Mouse (Mus musculus): Measurements from ENCODE around the gene Rusc1. TPM values are rescaled to one million over a fixed set of nuclear protein-coding genes. Genes with fewer than 3 reads are reported as not detected.
A peak's percentile ranks its signal among the peaks of the same experiment; 100 is the strongest.

The Rusc1 gene
- 42.5 and 54.1 TPM in 2 replicates for polyA plus RNA-seq (2012; rRNA removed)

DNA sequence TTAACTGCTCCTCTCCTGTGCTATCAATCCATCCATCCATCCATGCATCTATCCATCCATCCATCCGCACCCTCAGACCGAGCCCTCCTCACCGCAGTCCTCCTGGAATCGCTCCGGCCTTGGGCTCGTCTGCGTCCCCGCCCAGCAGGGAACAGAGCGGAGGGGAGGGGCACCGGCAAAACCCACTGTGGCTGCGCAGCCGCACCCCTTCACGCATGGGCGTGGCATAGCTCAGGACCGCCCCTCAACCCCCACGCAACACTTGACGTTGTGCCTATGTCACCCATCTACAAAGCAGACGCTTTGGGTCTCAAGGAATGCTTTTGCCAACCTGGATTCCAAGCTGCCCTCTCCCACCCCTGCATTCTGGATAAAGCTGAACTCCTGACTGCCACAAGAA lies at the start of gene Rusc1:
Gene Rusc1 (minus strand): TSS at position 137 of the 400 bp plus-strand sequence.
- Histone ChIP-seq H3K27ac (ENCODE audit: insufficient read depth, low read length) (no peak within 1 kb of the TSS), H3K4me1 (ENCODE audit: control insufficient read depth, insufficient read depth, insufficient read length) (peaks cover 17% of the 10 kb centered on the region), H3K36me3 (ENCODE audit: control insufficient read depth, insufficient read depth, low read length) (peaks cover 5% of the 10 kb centered on the region; the same call in 1 of the 2 replicates), H3K27me3 (ENCODE audit: control insufficient read depth, insufficient read depth, low read length) (peaks cover 6% of the 10 kb centered on the region), H3K4me3 (ENCODE audit: extremely low read depth, insufficient read depth, insufficient read length) (peak within 1 kb of the TSS; percentile 14; the same call in 1 of the 2 replicates)
- 12% methylated on average over 18 of the region's 18 CpGs for WGBS
- DNase-seq (ENCODE audit: low read depth in 1 of 2, low spot score in 2 of 2): peak in 1 of 2 experiments; percentile 52
- TF ChIP-seq POLR2A (IDR thresholded peaks at IDR 0.05; ENCODE audit: low read depth, low read length) (no peak), CTCF (IDR thresholded peaks at IDR 0.05; ENCODE audit: extremely low read depth, insufficient read depth, insufficient read length, insufficient replicate concordance) (no peak)

DNA sequence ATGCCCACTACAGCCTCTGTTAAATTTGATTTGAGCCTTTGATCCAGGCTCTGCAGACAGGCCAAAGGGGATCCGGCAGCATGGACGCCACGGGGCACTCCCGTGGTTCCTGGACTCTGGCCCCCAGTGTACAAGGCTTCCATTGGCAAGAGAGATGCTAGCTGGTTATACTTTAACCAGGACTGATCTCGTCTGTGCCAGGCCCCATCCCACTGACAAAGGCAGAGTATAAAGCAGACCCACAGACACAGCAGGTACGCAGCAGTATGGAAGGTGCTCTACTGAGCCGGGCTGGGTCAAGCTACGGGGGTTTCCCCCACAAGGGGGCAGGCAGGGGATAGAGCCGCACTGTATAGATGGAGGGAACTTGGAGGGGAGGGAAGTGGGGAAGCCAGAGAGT lies 43.3 kb upstream of the Rusc1 start:
- no peak overlapping the region for H3K27ac ChIP-seq (ENCODE audit: insufficient read depth, low read length)
- TF ChIP-seq CTCF (IDR thresholded peaks at IDR 0.05; ENCODE audit: extremely low read depth, insufficient read depth, insufficient read length, insufficient replicate concordance) (no peak), POLR2A (IDR thresholded peaks at IDR 0.05; ENCODE audit: low read depth, low read length) (no peak)
- no peaks in the 10 kb centered on the region for H3K27me3 ChIP-seq (ENCODE audit: control insufficient read depth, insufficient read depth, low read length)
- DNase-seq (ENCODE audit: low read depth in 1 of 2, low spot score in 2 of 2): no peak
- H3K4me3 ChIP-seq (ENCODE audit: extremely low read depth, insufficient read depth, insufficient read length): no peak overlapping the region
- no peaks in the 10 kb centered on the region for H3K4me1 ChIP-seq (ENCODE audit: control insufficient read depth, insufficient read depth, insufficient read length)
- H3K36me3 ChIP-seq (ENCODE audit: control insufficient read depth, insufficient read depth, low read length): no peaks in the 10 kb centered on the region
- WGBS: 45% methylated on average over 9 of the region's 9 CpGs

DNA sequence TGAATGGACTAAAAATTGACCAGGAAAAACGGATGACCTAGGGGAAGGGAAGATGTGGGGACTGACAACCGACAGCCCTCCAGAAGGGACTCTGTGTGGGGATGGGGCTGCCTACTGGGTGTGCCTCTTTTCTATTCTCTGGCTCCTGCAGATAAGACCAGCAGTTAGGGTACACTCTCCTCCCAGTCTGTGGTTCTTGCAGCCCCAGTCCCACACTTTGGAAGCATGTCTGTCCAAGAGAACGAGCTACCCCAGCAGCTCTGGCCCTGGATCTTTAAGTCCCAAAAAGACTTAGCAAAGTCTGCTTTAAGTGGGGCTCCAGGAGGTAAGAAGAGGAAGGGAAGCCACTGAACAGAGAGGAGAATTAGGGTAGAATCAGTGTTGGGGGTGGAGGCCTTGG lies 42.8 kb upstream of the Rusc1 start, which contains the start of gene Pklr:
Gene Pklr (plus strand): TSS at position 185 of the 400 bp plus-strand sequence.
- Histone ChIP-seq H3K36me3 (ENCODE audit: control insufficient read depth, insufficient read depth, low read length) (no peaks in the 10 kb centered on the region), H3K27ac (ENCODE audit: insufficient read depth, low read length) (no peak within 1 kb of the TSS), H3K27me3 (ENCODE audit: control insufficient read depth, insufficient read depth, low read length) (no peaks in the 10 kb centered on the region), H3K4me1 (ENCODE audit: control insufficient read depth, insufficient read depth, insufficient read length) (no peaks in the 10 kb centered on the region), H3K4me3 (ENCODE audit: extremely low read depth, insufficient read depth, insufficient read length) (no peak within 1 kb of the TSS)
- TF ChIP-seq POLR2A (IDR thresholded peaks at IDR 0.05; ENCODE audit: low read depth, low read length) (no peak), CTCF (IDR thresholded peaks at IDR 0.05; ENCODE audit: extremely low read depth, insufficient read depth, insufficient read length, insufficient replicate concordance) (no peak)
- WGBS: 57% methylated on average over 3 of the region's 3 CpGs
- DNase-seq (ENCODE audit: low read depth in 1 of 2, low spot score in 2 of 2): no peak

DNA sequence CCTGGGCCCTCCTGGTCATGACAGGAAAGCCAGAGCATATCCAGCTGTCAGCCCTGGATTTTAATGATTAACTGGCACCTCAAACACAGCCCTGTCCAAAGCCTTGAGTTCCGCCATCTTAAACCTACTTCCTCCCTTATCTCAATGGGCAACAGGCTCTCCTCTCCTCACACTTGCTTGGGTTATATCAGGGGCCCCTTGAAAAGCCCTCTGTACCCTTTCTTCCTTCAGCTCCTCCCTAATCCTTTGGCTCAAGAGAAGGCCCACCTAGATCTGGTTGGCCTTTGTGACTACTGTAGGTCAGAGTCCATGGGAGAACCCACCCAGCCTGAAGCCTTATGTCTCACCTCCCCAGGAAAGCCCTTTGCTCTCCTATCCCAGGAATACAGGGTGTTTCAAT lies 40.6 kb upstream of the Rusc1 start:
- H3K4me1 ChIP-seq (ENCODE audit: control insufficient read depth, insufficient read depth, insufficient read length): no peaks in the 10 kb centered on the region
- 65% methylated on average over 1 of the region's 1 CpGs for WGBS
- TF ChIP-seq CTCF (IDR thresholded peaks at IDR 0.05; ENCODE audit: extremely low read depth, insufficient read depth, insufficient read length, insufficient replicate concordance) (no peak), POLR2A (IDR thresholded peaks at IDR 0.05; ENCODE audit: low read depth, low read length) (no peak)
- H3K27me3 ChIP-seq (ENCODE audit: control insufficient read depth, insufficient read depth, low read length): no peaks in the 10 kb centered on the region
- DNase-seq (ENCODE audit: low read depth in 1 of 2, low spot score in 2 of 2): no peak
- no peaks in the 10 kb centered on the region for H3K36me3 ChIP-seq (ENCODE audit: control insufficient read depth, insufficient read depth, low read length)
- no peak overlapping the region for H3K4me3 ChIP-seq (ENCODE audit: extremely low read depth, insufficient read depth, insufficient read length)
- H3K27ac ChIP-seq (ENCODE audit: insufficient read depth, low read length): no peak overlapping the region

DNA sequence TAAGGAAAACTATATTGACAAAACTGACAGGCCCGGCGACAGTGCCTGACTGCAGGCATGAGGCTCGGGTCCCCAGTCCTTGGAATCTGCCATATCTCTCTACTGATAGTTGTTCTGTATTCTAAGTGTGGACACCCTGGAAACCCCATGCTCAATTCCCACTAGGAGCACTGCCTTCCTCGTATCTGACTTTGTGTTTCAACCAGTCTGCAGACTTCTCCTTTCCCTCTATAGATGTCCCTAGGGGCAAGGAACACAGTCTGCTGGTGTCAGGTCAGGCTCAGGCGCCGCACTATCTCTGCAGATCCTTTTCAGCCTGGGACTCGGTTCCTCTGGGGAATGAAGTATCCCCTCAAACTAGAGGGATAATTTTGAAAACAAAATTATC lies 39.9 kb upstream of the Rusc1 start:
- Histone ChIP-seq H3K36me3 (ENCODE audit: control insufficient read depth, insufficient read depth, low read length) (no peaks in the 10 kb centered on the region), H3K27me3 (ENCODE audit: control insufficient read depth, insufficient read depth, low read length) (no peaks in the 10 kb centered on the region), H3K27ac (ENCODE audit: insufficient read depth, low read length) (no peak overlapping the region), H3K4me1 (ENCODE audit: control insufficient read depth, insufficient read depth, insufficient read length) (no peaks in the 10 kb centered on the region), H3K4me3 (ENCODE audit: extremely low read depth, insufficient read depth, insufficient read length) (no peak overlapping the region)
- DNase-seq (ENCODE audit: low read depth in 1 of 2, low spot score in 2 of 2): no peak
- WGBS: 81% methylated on average over 7 of the region's 7 CpGs
- no peak for TF ChIP-seq POLR2A (IDR thresholded peaks at IDR 0.05; ENCODE audit: low read depth, low read length)
- TF ChIP-seq CTCF (IDR thresholded peaks at IDR 0.05; ENCODE audit: extremely low read depth, insufficient read depth, insufficient read length, insufficient replicate concordance): no peak

DNA sequence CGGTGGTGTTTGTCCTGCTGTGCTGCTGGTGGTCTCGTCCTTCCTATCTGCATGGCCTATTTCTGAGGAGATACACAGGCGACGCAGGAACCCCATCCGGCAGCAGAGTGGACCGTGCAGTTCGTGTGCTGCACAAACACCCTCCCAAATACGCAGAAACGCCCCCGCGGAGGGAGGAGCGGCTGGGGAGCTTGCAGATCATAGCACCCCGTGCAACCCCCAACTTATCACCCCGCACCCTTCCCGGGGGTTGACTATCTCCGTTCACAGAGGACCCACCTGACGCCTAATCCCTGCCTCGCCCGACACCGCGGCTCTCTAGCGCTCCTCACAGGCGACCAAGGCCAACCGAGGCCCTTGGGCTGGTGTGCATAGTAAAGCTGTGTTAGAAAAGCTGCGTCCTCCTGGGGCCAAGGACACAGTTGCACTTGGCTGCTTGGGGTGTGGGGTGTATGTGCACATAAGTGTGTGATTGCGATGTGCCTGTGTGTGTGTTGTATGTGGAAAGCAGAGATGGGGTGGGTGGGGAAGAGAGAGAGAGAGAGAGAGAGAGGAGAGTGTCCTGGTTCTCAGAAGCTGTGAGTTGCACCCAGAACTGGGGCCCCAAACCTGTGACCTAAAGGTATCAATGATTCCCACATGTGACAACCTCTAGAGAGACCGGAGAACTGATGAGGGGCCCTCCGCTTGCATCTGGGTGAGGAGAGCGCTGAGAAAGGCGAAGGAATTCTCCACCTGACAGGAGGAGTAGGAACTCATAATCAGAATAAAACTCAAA lies 39.4 kb upstream of the Rusc1 start:
- no peak overlapping the region for H3K4me3 ChIP-seq (ENCODE audit: extremely low read depth, insufficient read depth, insufficient read length)
- no peaks in the 10 kb centered on the region for H3K27me3 ChIP-seq (ENCODE audit: control insufficient read depth, insufficient read depth, low read length)
- TF ChIP-seq POLR2A (IDR thresholded peaks at IDR 0.05; ENCODE audit: low read depth, low read length) (no peak), CTCF (IDR thresholded peaks at IDR 0.05; ENCODE audit: extremely low read depth, insufficient read depth, insufficient read length, insufficient replicate concordance) (peak; percentile 10; the same call in 1 of the 2 replicates)
- WGBS: 20% methylated on average over 30 of the region's 30 CpGs
- H3K4me1 ChIP-seq (ENCODE audit: control insufficient read depth, insufficient read depth, insufficient read length): no peaks in the 10 kb centered on the region
- no peaks in the 10 kb centered on the region for H3K36me3 ChIP-seq (ENCODE audit: control insufficient read depth, insufficient read depth, low read length)
- H3K27ac ChIP-seq (ENCODE audit: insufficient read depth, low read length): no peak overlapping the region
- DNase-seq (ENCODE audit: low read depth in 1 of 2, low spot score in 2 of 2): no peak

DNA sequence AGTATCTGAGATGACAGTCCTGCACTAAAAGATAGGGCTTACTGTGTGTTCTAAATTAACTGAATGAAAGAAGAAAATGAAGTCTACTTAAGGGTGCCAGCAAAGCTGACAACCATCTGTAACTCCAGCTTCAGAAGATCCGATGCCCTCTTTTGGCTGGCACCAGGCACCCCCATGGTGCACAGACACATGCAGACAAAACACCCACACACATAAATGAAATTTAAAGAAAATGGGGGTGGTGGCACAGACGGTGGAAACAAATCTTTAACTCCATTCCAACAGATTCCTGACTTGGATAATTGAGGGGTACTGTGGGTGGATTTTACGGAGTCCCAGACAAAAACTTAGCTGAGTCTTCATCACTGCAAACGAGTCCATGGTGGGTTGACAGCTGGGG lies 38.7 kb upstream of the Rusc1 start:
- Histone ChIP-seq H3K27ac (ENCODE audit: insufficient read depth, low read length) (no peak overlapping the region), H3K4me1 (ENCODE audit: control insufficient read depth, insufficient read depth, insufficient read length) (no peaks in the 10 kb centered on the region)
- 57% methylated on average over 4 of the region's 4 CpGs for WGBS

More for the DNA sequence above, 38.7 kb upstream of the Rusc1 start:
- Histone ChIP-seq H3K4me3 (ENCODE audit: extremely low read depth, insufficient read depth, insufficient read length) (no peak overlapping the region), H3K27me3 (ENCODE audit: control insufficient read depth, insufficient read depth, low read length) (no peaks in the 10 kb centered on the region), H3K36me3 (ENCODE audit: control insufficient read depth, insufficient read depth, low read length) (no peaks in the 10 kb centered on the region)
- TF ChIP-seq CTCF (IDR thresholded peaks at IDR 0.05; ENCODE audit: extremely low read depth, insufficient read depth, insufficient read length, insufficient replicate concordance): no peak
- TF ChIP-seq POLR2A (IDR thresholded peaks at IDR 0.05; ENCODE audit: low read depth, low read length): no peak
- DNase-seq (ENCODE audit: low read depth in 1 of 2, low spot score in 2 of 2): no peak

Measured in spleen, adult 2 months (tissue).